Mouse (Mus musculus) gastrocnemius, adult 2 months (tissue): ENCODE data around the gene Sacm1l. TPM values are rescaled to one million over a fixed set of nuclear protein-coding genes. Genes with fewer than 3 reads are reported as not detected.
A peak's percentile ranks its signal among the peaks of the same experiment; 100 is the strongest.

Source experiments
- DNase-seq: peaks from one replicate; pipeline ENCODE4 v3.0.0; 2022
- H3K27ac ChIP-seq: fragments of 200-600 bp; 2 replicates; pipeline ENCODE4 v1.8.1; 2022; ENCODE audit warnings: mild to moderate bottlenecking
- H3K4me3 ChIP-seq: fragments of 200-600 bp; 2 replicates; pipeline ENCODE4 v1.8.1; 2022; ENCODE audit warnings: mild to moderate bottlenecking, moderate library complexity
- CTCF ChIP-seq: fragments of 200-600 bp; IDR thresholded peaks from 2 replicates; pipeline ENCODE4 v1.8.1; 2022; ENCODE audit warnings: antibody characterized with exemption, mild to moderate bottlenecking, moderate library complexity
- intact Hi-C: fragments of 180-260 bp; cut with DNase I; formaldehyde crosslinking; loops from one replicate; pipeline ENCODE4 v1.15.1; 2025
- total RNA-seq, 2 experiments: library from RNA; stranded (reverse); gene quantifications; 2 replicates each; pipeline ENCODE4 v1.2.3; 2021

Sacm1l gene
- total RNA-seq, 2 experiments from 2014 or later, result 19.8 to 22.9 TPM

GRCm38 (mm10) chr9:123625821-123626220 lies 96.3 kb downstream of the Sacm1l start:
- DNase-seq, result no peak
- H3K27ac ChIP-seq, result no peak overlapping the region
- no peak for TF ChIP-seq CTCF
- H3K4me3 ChIP-seq, result no peak overlapping the region
- intact Hi-C loops, result no loop called here

GRCm38 (mm10) chr9:123631666-123632065 lies 102.1 kb downstream of the Sacm1l start:
- Histone ChIP-seq H3K27ac (no peak overlapping the region), H3K4me3 (no peak overlapping the region)
- TF ChIP-seq CTCF, result no peak
- DNase-seq, result no peak
- intact Hi-C loops, result no loop called here

DNA sequence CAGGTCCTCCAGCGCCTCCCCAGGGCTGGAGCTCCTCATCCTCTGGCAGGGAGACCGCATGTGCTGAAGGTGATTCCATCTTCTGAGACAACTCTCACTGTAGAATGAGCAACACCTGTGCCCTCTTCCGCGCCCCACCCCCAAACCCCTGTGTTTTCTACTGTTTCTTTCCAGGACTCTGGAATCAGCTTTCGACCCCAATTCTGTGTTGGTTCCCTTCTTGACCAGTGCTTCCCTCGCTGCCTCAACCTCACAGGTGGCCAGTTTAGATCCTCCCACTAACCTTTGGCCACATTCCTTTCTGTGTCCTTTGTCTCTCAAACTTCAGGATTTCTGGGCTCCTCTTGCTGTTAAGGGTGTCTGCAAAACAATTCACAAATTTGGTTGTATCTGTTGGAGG lies 102.7 kb downstream of the Sacm1l start, which contains the start of gene Slc6a20b:
TSS of gene Slc6a20b (minus strand) at position 285 of the 400 bp plus-strand sequence.
- Histone ChIP-seq H3K27ac (no peak within 1 kb of the TSS), H3K4me3 (no peak within 1 kb of the TSS)
- no peak for TF ChIP-seq CTCF
- intact Hi-C loops, result no loop called here
- DNase-seq, result no peak

- Histone ChIP-seq H3K4me3 (no peak overlapping the region), H3K27ac (no peak overlapping the region)
- intact Hi-C loops, result no loop called here
- no peak for DNase-seq
- no peak for TF ChIP-seq CTCF
Observed at GRCm38 (mm10) chr9:123632993-123633392, 103.4 kb downstream of the Sacm1l start.

DNA sequence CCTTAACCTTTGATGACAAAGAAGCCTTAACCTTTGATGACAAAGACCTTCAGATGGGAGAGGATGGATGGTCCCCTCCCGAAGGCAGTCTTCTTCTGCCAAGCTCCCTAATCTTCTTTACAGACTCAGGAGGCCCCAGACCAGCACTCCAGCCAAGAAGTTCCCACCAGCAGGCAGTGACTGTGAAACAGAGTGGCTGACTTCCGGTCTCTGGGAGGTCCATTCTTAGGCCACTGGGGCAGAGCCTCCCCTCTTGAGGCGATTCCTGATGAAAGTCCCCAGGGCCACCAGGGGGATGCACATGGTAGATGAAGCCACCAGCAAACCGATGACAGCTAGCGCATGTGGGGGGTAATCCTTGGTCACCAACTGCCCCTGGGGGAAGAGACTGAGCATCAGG lies 107.2 kb downstream of the Sacm1l start:
- Histone ChIP-seq H3K27ac (no peak overlapping the region), H3K4me3 (no peak overlapping the region)
- TF ChIP-seq CTCF, result no peak
- no peak for DNase-seq
- intact Hi-C loops, result no loop called here

- DNase-seq, result no peak
- Histone ChIP-seq H3K27ac (no peak overlapping the region), H3K4me3 (no peak overlapping the region)
- intact Hi-C loops, result no loop called here
- TF ChIP-seq CTCF, result no peak
Observed at GRCm38 (mm10) chr9:123638231-123638630, 108.7 kb downstream of the Sacm1l start.

DNA sequence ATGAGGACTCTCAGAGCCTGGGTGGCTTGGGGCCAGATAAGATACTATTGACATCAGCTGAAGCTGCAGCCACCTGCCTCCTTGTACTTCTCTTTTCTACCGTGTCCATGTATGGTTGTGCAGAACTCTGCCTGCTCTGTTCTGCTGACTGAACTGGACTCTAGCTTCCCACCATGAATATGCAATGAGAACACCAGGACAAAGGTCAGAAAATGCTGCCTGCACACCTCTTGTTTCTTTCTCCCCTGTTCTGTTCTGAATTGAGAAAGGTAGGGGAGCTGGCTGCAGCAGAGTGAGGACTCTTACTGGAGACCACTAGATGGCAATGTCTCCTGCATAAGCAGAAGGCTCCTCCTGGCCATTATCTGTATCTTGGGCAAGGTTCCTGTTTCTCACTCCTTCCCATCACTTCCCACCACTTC lies 109.1 kb downstream of the Sacm1l start:
- intact Hi-C loops, result no loop called here
- no peak overlapping the region for H3K27ac ChIP-seq
- no peak overlapping the region for H3K4me3 ChIP-seq
- peak; percentile 65 for TF ChIP-seq CTCF
- DNase-seq, result no peak

DNA sequence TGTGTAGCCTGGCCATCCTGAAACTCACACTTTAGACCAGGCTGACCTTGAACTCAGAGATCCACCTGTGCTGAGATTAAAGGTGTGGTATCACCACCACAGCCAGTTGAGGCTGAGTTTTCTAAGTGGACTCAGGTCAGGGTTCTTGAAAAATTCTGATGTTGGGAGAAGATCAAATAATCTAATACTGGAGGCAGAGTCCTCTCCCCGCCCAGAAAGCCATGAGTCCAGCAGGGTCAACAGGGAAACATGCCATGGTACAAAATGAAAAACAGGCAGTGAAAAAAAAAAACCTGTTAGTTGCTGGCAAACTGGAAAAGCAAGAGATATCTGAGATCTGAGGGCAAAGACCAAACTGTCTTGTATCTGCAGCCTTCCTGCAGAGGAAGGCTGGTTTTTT lies 110.5 kb downstream of the Sacm1l start:
- no peak for TF ChIP-seq CTCF
- Histone ChIP-seq H3K4me3 (no peak overlapping the region), H3K27ac (no peak overlapping the region)
- intact Hi-C loops, result no loop called here
- no peak for DNase-seq

Other genes starting within 250 kb of the Sacm1l start
- 10 to 100 TPM; 22.9 to 24.3 TPM for gene Lars2, start 162.8 kb upstream of the Sacm1l start, total RNA-seq
- 10 to 100 TPM; 31.5 to 41.1 TPM for gene Limd1, start 51.1 kb upstream of the Sacm1l start, total RNA-seq
- gene Slc6a20b, start 102.8 kb downstream of the Sacm1l start, total RNA-seq, result not detected
- not detected for gene Ccr9, start 148.7 kb downstream of the Sacm1l start, total RNA-seq
- gene Slc6a20a, start 149.1 kb downstream of the Sacm1l start, total RNA-seq, result not detected
- 10 to 100 TPM; 18.4 to 20.5 TPM for gene Lztfl1, start 187.9 kb downstream of the Sacm1l start, total RNA-seq